Mouse (Mus musculus) CD4-positive helper T cell, adult 2 months (primary cell): ENCODE results near the gene Wnt6.
"Not testable (repeated sequence)": the region's sequence is repeated elsewhere in the genome, so short reads cannot be mapped to it uniquely, and the experiment has no call there.

ENCODE experiments used
- DNase-seq: peaks from one replicate; pipeline ENCODE4 v3.0.0-alpha.2; 2012; ENCODE audit warnings: low read depth, missing footprints, low spot score

Gene Wnt6

DNA sequence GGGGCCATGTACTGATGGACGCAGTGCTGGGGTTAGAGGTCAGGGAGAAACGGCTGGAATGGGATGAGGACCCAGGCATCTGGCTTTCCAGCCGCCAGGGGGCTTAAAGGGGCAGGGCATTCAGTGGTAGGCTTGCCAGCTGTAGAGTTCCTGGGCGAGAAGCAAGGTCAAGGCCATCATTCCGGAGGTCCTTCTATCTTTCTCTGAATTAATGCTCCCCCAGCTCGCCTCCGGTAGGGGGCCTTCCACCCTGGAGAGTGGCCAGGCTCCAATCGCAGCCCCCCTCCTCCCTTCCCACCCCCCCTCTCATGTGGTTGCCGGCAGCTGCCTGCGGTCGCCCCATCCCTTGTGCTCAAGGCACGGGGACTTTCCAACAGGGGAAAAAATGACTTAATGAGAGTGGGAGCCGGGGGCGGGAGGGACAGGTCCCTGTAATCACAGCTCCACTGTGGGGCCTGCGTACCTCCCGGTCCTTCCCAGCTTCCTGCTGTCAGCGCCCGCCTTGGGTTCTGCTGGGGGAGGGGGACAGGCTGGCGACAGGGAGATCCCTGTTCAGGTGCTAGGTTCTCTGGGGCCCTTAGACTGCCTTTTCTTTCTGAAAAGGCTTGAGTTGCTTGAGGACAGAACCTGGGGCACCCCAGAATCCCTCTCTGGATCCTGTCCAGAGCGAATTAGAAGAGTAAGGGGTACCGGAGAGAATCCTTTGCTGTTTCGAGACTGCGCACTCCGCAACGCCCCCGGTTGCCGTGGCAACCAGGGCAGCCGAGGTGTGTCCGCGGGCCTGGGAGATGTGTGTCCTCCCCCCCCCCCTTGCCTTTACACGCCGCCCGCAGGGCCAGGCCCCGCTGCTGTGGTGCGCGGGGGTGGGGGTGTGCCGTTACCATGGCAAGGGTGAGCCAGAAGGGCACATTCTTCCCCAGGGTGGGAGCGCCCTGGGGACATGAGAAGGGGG, 34.9 kb downstream of the Wnt6 start:
- peak; percentile 92 for DNase-seq

DNA sequence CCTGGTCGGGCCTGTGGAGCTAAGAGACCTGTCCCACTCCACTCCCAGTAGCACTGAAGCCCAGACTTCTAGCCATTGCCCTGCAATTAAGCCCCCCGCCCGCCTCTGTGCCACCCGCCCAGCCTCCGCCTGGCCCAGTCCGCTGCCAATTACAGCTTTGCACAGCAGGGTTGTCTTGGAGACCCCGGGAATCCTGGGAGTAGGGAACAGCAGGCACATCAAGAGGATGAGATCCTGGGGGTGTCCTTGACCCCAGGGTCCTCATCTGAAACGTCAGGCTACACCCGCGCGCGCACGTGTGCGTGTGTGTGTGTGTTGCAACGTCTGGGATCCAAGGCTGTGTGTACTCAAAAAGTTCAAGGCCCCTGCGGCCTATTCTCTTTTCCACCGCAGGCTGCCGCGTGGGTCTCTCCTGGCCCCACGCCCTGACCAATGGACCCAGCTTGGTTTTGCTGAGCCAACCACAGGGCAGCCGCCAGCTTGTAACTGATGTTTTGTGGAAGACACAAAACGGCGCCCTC, 35.9 kb downstream of the Wnt6 start:
- no peak for DNase-seq

DNA sequence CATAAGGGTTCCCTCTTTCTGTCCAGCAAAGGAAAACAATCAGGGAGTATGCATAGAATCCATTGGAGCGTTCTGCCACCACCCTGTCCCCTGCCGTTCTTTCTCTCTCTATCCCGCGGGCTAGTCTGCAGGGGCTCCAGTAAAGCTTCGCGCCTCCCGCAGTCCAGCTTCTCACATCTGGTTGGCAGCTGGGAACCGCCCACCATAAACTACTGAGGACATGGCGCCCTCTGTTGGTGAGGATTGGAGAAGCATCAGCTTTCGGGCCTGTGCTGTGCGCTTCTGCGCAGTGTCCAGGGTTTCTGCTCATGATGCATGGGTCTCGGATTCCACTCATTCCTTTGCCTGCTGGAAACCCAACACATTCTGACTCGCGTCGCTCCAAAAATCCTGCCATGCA, 36.4 kb downstream of the Wnt6 start:
- peak; percentile 85 for DNase-seq

DNA sequence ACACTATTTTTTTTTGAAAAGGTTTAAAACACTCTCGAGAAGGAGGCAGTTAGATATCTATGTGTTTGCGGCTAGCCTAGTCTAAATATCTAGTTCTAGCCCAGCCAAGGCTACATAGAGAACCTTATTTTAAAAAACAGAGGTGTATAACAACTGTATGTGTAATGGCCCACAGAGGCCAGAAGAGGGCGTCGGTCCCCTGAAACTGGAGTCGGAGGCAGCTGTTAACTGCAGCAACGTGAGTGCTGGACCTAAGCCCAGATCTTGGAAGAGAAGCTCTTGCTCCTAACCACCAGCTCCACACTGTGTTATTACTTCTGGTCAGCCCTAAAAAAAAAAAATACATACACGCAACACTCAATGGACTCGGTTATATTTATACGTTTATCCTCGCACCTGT, 37.3 kb downstream of the Wnt6 start:
- no peak for DNase-seq

DNA sequence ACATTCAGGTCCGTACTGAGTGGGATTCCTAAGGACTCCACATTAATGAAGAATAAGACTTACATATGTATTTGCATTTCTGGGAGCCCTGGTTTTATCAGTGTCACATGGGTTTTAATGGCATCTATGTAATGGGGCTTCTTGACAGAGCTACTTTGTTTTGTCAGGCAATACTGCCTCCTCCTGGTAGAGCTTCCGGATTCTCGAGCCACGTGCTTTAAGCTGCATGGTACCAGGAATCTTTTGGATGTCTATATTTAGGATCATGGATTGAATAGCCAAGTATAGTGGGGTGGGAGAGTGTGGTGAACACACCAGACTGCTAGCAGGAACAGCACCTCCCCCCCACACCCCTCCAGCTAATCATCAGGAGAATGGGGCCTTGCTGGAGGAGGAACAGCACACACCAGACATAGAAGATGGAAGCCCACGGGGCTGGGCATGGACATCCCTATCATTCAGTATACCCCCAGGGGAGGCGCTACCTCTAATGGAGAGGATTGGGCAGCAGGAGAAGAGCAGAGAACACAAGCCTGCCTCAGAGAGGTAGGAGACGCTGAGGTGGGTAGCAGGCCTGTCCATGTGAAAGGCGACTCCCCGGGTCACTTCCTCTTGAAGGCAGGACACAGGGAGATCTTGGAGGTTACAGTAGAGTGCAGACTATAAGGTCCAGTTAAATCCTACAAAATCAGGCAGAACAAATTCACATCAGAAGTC, 43.4 kb downstream of the Wnt6 start:
- DNase-seq: no peak

DNA sequence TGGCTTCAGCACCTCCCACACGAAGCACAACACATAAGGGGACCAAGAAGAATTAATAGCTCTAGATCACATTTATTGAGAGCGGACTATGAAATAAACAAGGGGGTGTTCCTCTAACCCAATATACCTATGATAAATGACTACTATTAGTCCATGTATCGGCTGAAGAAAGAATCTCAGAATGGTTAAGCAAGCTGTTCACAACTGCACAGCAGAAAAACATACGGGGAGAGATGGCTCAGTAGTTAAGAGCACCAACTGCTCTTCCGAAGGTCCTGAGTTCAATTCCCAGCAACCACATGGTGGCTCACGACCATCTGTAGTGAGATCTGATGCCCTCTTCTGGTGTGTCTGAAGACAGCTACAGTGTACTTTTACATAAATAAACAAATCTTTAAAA, 44.3 kb downstream of the Wnt6 start:
- not testable (repeated sequence) for DNase-seq

DNA sequence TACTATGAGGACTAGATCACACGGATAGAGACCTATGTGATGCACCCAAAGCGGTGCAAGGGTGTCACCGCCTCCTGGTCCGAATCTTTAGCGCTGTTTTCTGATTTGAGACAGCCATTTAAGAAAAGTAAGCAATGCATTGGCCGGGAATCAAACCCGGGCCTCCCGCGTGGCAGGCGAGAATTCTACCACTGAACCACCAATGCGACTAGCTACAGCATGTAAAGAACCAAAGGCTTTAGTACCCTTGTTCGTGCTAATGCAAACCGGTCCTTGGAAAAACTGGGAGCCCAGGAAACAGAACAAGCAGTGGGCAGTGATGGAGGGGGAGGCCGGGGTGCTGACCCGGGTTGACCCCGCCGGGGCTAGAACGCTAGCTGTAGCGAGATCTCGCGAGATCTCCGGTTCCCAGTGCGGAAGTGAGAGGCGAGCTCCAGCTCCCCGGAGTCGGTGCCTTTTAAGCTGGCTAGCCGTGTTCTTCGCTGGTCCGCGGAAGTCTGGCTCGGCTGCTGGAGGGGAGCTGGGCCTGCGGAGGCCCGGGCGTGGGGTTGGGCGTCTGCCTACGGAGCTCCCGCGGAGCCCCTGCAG, 45.0 kb downstream of the Wnt6 start:
- peak; percentile 93 for DNase-seq

DNA sequence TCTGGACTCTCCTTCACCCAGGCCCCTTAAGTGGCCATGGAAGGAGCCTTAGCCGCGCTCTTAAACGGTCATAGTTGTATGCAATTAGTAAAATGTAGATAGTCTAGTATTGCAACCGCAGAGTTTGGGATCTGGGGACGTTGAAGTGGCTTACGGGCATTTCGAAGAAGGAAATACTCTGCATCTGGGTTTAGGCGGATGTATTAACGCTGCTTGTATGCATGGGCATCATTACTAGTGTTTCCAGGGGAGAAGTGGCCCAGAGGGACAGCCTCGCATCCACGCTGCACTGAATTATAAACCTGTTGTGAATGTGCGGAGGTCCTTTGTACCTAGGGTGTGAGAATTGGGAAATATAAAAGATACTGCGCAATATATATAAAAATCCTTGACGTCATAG, 45.5 kb downstream of the Wnt6 start:
- DNase-seq: no peak

DNA sequence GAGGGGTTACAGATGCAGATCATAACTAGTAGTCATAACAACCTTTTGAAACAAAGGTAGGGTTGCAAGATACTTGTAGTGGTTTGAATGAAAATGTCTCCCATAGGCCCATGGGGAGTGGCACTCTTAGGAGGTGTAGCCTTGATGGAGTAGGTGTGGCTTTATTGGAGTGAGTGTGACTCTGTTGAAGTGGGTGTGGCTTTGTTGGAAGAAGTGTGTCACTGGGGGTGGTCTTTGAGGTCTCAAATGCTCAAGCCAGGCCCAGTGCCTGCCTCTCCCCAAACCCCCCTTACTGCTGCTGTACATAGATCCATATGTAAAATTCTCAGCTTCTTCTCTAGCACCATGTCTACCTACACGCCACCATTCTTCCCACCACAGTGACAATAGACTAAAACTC, 46.8 kb downstream of the Wnt6 start:
- no peak for DNase-seq

DNA sequence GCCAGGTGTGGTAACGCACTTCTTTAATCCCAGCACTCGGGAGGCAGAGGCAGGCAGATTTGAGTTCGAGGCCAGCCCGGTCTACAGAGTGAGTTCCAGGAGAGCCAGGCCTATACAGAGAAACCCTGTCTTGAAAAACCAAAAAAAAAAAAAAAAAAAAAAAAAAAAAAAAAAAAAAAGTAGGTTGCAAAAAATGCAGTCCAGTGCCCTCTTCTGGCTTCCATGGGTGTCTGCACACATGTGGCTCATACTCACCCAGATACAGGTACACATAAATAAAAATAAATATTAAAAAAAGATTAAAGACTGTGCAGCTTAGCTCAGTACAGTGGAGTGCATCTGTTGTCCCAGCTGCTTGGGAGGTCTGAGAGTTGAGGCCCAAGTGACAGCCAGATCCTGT, 51.9 kb downstream of the Wnt6 start:
- DNase-seq: not testable (repeated sequence)

DNA sequence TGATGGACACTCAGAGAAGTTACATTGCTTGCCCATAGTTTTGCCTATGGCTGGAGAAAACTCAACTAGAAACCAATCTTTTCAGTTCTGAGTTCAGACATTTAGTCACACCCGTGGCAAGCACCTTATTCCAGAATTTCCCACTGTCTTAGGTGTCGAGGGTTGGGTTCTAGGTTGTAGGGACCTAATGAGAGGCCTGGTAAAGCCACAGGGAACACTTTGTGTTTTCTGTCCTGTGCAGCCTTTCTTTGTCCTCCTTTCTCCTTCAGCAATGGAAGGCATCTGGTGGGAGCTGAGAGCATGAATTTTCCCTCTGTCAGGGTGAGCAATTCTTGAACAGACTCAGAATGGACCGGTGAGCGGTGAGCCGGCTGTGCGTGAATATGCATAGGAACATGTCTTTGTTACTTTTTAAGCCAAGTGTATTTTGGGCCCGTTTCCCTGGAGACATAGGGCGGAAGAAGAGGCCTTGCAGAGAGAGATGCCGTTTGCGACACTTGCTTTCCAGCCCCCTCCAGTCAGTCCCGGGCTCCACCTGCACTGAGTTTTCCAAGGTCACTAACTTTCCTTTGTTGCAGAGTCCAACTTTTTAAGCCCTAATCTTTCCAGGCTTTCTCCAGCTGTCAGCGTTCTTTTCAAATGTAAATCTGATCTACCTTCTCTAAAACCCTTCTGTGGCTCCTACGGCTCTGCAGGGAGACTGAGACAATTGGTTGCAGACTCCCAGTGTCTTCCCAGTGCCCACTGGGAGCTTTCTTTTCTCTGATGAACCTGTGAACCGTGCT, 53.0 kb downstream of the Wnt6 start:
- no peak for DNase-seq

DNA sequence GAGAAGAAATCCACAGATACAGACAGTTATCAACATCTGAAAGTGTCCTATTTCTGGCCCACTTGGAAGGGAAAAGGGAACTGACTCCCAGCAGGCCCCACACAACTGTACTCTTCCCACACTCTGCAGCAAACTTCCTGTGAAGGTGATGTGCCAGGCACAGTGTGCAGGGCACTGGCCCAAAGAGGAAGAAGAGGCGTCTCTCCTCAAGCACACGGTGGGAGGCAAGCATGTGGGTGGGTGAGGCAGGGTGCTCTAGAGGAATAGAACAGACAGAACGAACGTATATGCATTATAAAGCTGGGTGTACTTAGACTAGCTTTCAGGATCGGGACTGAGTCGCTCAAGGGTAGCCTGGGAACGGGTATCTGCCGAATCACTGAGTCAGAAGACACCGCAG, 58.4 kb downstream of the Wnt6 start:
- DNase-seq: no peak

DNA sequence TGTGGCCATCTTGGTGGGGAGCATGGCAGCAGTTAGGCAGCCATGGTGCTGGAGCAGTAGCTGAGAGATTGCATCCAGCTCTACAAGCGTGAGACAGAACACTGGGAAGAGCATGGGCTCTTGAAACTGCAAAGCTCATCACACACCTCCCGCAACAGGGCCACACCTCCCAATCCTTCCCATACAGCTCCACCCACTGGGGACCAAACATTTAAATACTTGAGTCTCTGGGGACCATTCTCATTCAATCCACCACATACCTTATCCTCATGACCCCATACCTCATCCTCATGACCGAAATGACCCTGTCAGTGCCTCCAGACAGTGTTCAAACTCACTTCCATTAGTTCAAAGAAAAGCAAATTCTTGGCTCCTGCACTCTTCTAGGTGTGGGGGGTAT, 61.6 kb downstream of the Wnt6 start:
- DNase-seq: no peak
